Mouse (Mus musculus): ENCODE data around the gene Mob1b. TPM values are rescaled to one million over a fixed set of nuclear protein-coding genes. Genes with fewer than 3 reads are reported as not detected.

Gene Mob1b
- polyA plus RNA-seq, 1 experiment = 37.3 TPM

- TF ChIP-seq POLR2A (IDR thresholded peaks at IDR 0.05; ENCODE audit: low read depth, low read length) = no peak
- no peak for TF ChIP-seq CTCF (IDR thresholded peaks at IDR 0.05; ENCODE audit: borderline replicate concordance, insufficient read depth, low read length)
These were observed 21.3 kb upstream of the Mob1b start for GRCm38 (mm10) chr5:88699251-88699913.

GRCm38 (mm10) chr5:88702041-88702440 is 18.6 kb upstream of the Mob1b start:
- no peaks in the 10 kb centered on the region for H3K4me1 ChIP-seq (ENCODE audit: control insufficient read depth, insufficient read depth, low read length)
- no peak overlapping the region for H3K4me3 ChIP-seq (ENCODE audit: insufficient read depth, low read length)
- TF ChIP-seq CTCF (IDR thresholded peaks at IDR 0.05; ENCODE audit: borderline replicate concordance, insufficient read depth, low read length) = no peak
- TF ChIP-seq POLR2A (IDR thresholded peaks at IDR 0.05; ENCODE audit: low read depth, low read length) = no peak
- H3K27ac ChIP-seq (ENCODE audit: insufficient read depth, low read length) = no peak overlapping the region

More at GRCm38 (mm10) chr5:88699251-88699913, 21.3 kb upstream of the Mob1b start:
- Histone ChIP-seq H3K4me1 (ENCODE audit: control insufficient read depth, insufficient read depth, low read length) (no peaks in the 10 kb centered on the region), H3K4me3 (ENCODE audit: insufficient read depth, low read length) (no peak overlapping the region), H3K27ac (ENCODE audit: insufficient read depth, low read length) (no peak overlapping the region)

- H3K4me3 ChIP-seq (ENCODE audit: insufficient read depth, low read length) = no peak overlapping the region
- H3K4me1 ChIP-seq (ENCODE audit: control insufficient read depth, insufficient read depth, low read length) = no peaks in the 10 kb centered on the region
- H3K27ac ChIP-seq (ENCODE audit: insufficient read depth, low read length) = no peak overlapping the region
- TF ChIP-seq POLR2A (IDR thresholded peaks at IDR 0.05; ENCODE audit: low read depth, low read length) (no peak), CTCF (IDR thresholded peaks at IDR 0.05; ENCODE audit: borderline replicate concordance, insufficient read depth, low read length) (no peak)
These were observed 17.1 kb upstream of the Mob1b start for GRCm38 (mm10) chr5:88703551-88703950.

- Histone ChIP-seq H3K4me3 (ENCODE audit: insufficient read depth, low read length) (no peak overlapping the region), H3K4me1 (ENCODE audit: control insufficient read depth, insufficient read depth, low read length) (no peaks in the 10 kb centered on the region), H3K27ac (ENCODE audit: insufficient read depth, low read length) (no peak overlapping the region)
- TF ChIP-seq CTCF (IDR thresholded peaks at IDR 0.05; ENCODE audit: borderline replicate concordance, insufficient read depth, low read length) = no peak
- no peak for TF ChIP-seq POLR2A (IDR thresholded peaks at IDR 0.05; ENCODE audit: low read depth, low read length)
These were observed 9.5 kb upstream of the Mob1b start for GRCm38 (mm10) chr5:88711128-88711527.

- no peak for TF ChIP-seq POLR2A (IDR thresholded peaks at IDR 0.05; ENCODE audit: low read depth, low read length)
- Histone ChIP-seq H3K4me1 (ENCODE audit: control insufficient read depth, insufficient read depth, low read length) (no peaks in the 10 kb centered on the region), H3K4me3 (ENCODE audit: insufficient read depth, low read length) (no peak overlapping the region), H3K27ac (ENCODE audit: insufficient read depth, low read length) (no peak overlapping the region)
These were observed 8.9 kb upstream of the Mob1b start for GRCm38 (mm10) chr5:88711618-88712224.

- Histone ChIP-seq H3K4me3 (ENCODE audit: insufficient read depth, low read length) (no peak overlapping the region), H3K27ac (ENCODE audit: insufficient read depth, low read length) (no peak overlapping the region), H3K4me1 (ENCODE audit: control insufficient read depth, insufficient read depth, low read length) (no peaks in the 10 kb centered on the region)
- TF ChIP-seq POLR2A (IDR thresholded peaks at IDR 0.05; ENCODE audit: low read depth, low read length) = no peak
- no peak for TF ChIP-seq CTCF (IDR thresholded peaks at IDR 0.05; ENCODE audit: borderline replicate concordance, insufficient read depth, low read length)
These were observed 8.3 kb upstream of the Mob1b start for GRCm38 (mm10) chr5:88712328-88712727.

- TF ChIP-seq CTCF (IDR thresholded peaks at IDR 0.05; ENCODE audit: borderline replicate concordance, insufficient read depth, low read length) (no peak), POLR2A (IDR thresholded peaks at IDR 0.05; ENCODE audit: low read depth, low read length) (no peak)
- no peak overlapping the region for H3K27ac ChIP-seq (ENCODE audit: insufficient read depth, low read length)
- H3K4me3 ChIP-seq (ENCODE audit: insufficient read depth, low read length) = no peak overlapping the region
- H3K4me1 ChIP-seq (ENCODE audit: control insufficient read depth, insufficient read depth, low read length) = no peaks in the 10 kb centered on the region
These were observed 3.7 kb upstream of the Mob1b start for GRCm38 (mm10) chr5:88716983-88717382.

GRCm38 (mm10) chr5:88721003-88721475 is 384 bp downstream of the Mob1b start:
- 0 out of 2 replicates have a peak overlapping the region, but pooled peaks have one; percentile 29 for H3K27ac ChIP-seq (ENCODE audit: insufficient read depth, low read length)
- no peak for TF ChIP-seq CTCF (IDR thresholded peaks at IDR 0.05; ENCODE audit: borderline replicate concordance, insufficient read depth, low read length)
- TF ChIP-seq POLR2A (IDR thresholded peaks at IDR 0.05; ENCODE audit: low read depth, low read length) = no peak
- H3K4me3 ChIP-seq (ENCODE audit: insufficient read depth, low read length) = peak overlapping the region; percentile 78
- peaks cover 12% of the 10 kb centered on the region for H3K4me1 ChIP-seq (ENCODE audit: control insufficient read depth, insufficient read depth, low read length)

- TF ChIP-seq POLR2A (IDR thresholded peaks at IDR 0.05; ENCODE audit: low read depth, low read length) (no peak), CTCF (IDR thresholded peaks at IDR 0.05; ENCODE audit: borderline replicate concordance, insufficient read depth, low read length) (no peak)
- Histone ChIP-seq H3K27ac (ENCODE audit: insufficient read depth, low read length) (no peak overlapping the region), H3K4me3 (ENCODE audit: insufficient read depth, low read length) (peak overlapping the region; percentile 78), H3K4me1 (ENCODE audit: control insufficient read depth, insufficient read depth, low read length) (peaks cover 12% of the 10 kb centered on the region)
These were observed 1.0 kb downstream of the Mob1b start for GRCm38 (mm10) chr5:88721565-88722212.

GRCm38 (mm10) chr5:88722213-88722600 is 1.6 kb downstream of the Mob1b start:
- Histone ChIP-seq H3K4me1 (ENCODE audit: control insufficient read depth, insufficient read depth, low read length) (peaks cover 12% of the 10 kb centered on the region), H3K27ac (ENCODE audit: insufficient read depth, low read length) (no peak overlapping the region), H3K4me3 (ENCODE audit: insufficient read depth, low read length) (peak overlapping the region; percentile 78)
- TF ChIP-seq POLR2A (IDR thresholded peaks at IDR 0.05; ENCODE audit: low read depth, low read length) = no peak
- TF ChIP-seq CTCF (IDR thresholded peaks at IDR 0.05; ENCODE audit: borderline replicate concordance, insufficient read depth, low read length) = no peak
